Mouse (Mus musculus) spleen, postnatal 4 days (tissue): ENCODE data around the gene Efcab6.

Source experiments
- DNase-seq, 2 experiments: peaks; one replicate each; pipeline ENCODE4 v3.0.0; 2022; ENCODE audit warnings: low spot score in 2 of 2

Efcab6 gene

GRCm38 (mm10) chr15:83883821-83884220, 181.4 kb downstream of the Efcab6 start:
- DNase-seq, result no peak

DNA sequence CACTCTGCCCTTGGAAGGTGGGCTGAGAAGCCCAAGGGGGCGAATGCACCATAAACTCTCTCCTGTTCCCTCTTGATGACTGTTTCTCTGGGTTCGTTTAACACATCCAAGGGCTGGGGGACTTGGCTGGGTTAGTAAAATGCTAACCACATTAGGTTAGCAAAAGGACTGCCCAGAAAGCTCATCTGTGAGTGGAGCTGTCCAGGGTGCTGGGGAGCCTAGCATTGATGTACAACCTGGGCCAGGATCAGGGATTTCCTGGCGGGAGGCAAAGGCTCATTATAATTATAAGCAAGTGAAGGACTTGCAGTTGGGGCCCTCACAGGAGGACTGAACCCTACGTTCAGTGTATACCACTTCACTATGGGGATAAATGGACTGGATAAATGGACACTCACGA, 185.3 kb downstream of the Efcab6 start:
- no peak for DNase-seq

DNA sequence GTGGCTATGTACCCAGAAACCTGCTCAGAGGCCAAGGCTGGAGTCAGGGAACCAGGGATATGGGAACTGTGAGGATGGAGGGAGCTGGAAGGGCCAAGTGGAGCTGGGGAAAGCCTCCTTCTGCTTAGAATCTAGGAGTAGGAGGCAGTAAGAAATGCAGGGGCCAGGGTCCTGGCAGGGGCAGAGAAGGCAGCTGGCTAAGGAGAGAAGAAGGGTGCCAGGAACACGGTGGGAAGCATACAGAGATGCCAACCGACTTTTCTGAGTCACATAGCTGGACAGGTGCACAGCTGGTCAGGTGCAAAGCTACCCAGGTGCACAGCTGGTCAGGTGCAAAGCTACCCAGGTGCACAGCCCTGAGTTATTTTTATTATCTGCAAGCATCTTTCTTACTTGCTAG, 187.3 kb downstream of the Efcab6 start:
- no peak for DNase-seq

GRCm38 (mm10) chr15:83877155-83877866, 187.9 kb downstream of the Efcab6 start:
- DNase-seq, result no peak

- DNase-seq, result no peak
Measured at GRCm38 (mm10) chr15:83870936-83871335, 194.2 kb downstream of the Efcab6 start.

DNA sequence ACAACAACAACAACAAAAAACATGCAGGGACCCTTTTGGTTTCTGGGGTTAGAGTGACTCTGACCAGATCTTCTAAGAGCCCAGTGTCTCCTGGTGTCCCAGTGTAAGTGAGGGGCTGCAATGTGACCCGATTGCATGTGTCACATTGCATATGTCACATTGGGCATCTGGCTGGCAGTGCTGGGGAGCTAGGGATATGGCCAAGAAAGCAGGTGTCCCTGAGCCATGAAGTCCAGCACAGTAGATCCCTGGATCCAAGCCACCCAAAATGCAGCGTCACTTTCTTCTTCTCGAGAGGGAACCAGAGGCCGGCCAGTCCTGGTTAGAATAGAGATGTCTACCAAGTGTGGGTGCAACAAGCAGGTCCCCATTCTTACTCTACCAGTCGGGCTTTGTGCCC, 199.6 kb downstream of the Efcab6 start:
- no peak for DNase-seq

- no peak for DNase-seq
Measured at GRCm38 (mm10) chr15:83857129-83857528, 208.1 kb downstream of the Efcab6 start.

DNA sequence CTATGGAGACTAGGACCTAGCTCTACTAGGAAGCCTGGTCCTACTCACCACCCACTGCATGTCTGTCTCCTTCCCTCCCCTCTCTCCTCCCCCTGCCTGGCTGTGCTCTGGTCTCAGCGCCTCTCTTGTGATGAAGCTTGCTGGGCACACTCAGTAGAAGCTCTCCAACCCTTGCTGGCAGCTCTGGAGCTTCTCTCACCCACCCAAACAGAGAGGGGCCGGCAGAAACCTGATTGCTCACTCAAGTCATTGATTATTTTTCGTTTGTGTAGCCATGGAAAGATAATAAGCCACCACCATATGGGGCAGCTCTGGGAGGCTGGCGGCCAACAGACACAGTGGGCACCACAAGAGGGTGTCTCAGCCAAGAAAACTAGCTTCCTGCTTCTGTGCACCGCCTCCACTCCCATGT, 211.8 kb downstream of the Efcab6 start:
- DNase-seq, result no peak

GRCm38 (mm10) chr15:83848193-83848592, 217.0 kb downstream of the Efcab6 start:
- no peak for DNase-seq

DNA sequence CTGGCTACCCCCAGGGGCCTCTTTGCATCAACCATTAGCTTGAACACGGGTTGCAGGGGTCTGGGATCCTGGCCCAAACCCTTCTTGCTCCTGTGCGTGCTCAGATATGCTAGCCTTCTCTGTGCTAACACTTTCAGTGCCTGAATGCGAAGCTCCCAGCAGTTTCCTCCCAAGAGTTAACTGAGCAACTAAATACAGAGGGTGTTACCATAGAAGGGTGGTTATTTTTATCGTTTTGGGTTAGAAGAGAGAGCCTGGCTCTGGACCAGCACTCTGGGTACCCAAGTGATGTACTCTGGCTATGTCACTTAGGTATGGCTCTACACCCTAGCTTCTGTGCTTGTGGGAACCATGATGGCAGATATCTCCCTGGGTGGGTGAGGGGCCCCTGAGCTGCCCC, 217.7 kb downstream of the Efcab6 start:
- no peak for DNase-seq

GRCm38 (mm10) chr15:83846592-83846991, 218.6 kb downstream of the Efcab6 start:
- no peak for DNase-seq

DNA sequence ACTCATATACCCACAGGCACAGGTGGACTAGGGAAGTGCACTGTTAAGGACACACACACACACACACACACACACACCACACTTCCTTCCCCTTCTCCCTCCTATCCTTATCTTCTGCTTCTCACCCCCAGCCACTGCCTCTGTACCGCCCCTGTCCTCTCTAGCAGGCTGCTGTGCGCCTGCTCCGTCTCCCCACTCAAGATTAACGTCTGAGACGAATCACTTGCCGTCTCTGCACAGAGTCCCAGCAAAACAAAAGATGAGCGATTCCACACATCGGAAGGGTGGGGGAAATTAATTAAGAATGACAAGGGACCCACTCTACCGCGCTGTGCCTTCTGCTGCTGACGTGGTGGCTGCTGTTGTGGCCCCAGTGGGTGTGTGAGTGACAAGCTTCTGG, 219.4 kb downstream of the Efcab6 start:
- no peak for DNase-seq

GRCm38 (mm10) chr15:83842915-83843789, 222.0 kb downstream of the Efcab6 start:
- DNase-seq, result no peak

- no peak for DNase-seq
Measured at GRCm38 (mm10) chr15:83842419-83842818, 222.8 kb downstream of the Efcab6 start.

DNA sequence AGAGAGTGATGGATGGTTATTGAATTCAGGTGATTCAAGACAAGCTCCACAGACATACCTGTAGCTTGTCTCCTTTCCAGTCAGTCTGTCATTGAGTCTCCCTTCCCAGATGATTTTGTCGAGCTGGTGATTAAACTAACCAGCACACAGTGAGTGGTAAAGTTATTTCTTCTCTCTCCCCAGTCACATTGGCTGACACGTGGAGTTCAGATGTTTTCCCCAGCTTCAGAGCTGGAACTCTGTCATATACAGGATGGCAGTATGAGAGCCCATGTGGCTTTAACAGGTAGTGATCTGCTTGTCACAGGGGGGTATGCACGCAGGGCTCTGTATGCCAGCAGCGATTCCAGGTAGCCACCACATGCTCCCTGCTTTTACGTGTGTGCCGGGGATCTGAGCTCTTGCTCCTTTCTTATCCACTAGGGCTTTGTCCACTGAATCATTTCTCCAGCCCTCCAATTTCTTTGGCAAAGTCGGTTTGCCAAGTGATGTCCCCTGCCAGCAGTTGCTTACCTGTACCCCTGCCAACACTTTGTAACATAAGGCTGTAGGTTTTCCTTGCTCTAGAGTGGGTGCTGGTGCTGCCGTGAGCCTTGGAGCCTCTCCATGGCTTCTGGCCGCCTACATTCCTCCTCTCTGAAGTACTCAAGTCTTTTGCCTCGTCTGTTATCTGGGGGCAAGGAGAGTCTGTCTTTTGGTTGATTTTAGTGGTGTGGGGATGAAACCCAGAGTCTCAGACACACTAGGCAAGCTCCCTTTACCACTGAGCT, 224.0 kb downstream of the Efcab6 start:
- DNase-seq, result no peak

DNA sequence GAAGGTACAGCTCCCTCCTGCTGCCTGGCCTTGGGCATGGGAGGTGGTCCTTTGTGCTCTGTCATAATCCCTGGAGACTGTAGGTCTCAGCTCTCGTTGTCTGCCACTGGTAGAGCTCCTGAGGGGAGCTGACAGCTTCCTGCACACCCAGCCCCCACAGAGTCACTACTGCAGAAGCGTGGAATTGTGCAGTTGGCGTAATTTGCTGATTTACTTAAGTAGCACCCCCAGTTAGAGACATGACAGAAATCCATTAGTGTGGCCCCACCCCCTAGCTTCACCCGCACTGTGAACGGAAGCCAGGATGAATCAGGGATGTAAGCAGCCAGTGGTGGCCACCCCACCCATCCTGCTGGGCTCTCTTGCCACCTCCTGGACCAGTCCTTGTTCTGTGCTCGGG, 232.9 kb downstream of the Efcab6 start:
- DNase-seq, result no peak

- no peak for DNase-seq
Measured at GRCm38 (mm10) chr15:83829226-83829625, 236.0 kb downstream of the Efcab6 start.

DNA sequence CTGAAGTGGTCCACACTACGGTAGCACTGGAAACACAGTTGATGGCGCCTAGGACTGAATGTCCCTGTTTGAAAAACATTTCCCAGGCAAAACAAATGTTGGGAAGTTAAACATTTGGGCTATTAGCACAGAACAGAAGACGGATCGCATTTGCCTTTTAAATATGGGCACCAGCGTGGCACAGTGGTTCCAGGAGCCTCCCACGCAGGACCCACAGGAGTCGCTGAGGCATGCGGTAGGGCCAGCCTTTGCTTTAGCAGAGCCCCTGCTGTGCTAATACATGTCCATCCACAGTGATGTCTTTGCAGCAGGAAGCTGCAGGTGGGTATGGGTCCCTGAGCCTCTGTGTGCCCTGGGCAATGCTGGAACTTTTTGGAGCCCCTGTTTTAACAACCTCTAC, 237.2 kb downstream of the Efcab6 start:
- no peak for DNase-seq
